Mouse (Mus musculus): ENCODE results near the gene Pi4kb. TPM values are rescaled to one million over a fixed set of nuclear protein-coding genes. Genes with fewer than 3 reads are reported as not detected.

Gene Pi4kb
- total RNA-seq, 2 experiments from 2014 or later, result 27.9 to 35.5 TPM

DNA sequence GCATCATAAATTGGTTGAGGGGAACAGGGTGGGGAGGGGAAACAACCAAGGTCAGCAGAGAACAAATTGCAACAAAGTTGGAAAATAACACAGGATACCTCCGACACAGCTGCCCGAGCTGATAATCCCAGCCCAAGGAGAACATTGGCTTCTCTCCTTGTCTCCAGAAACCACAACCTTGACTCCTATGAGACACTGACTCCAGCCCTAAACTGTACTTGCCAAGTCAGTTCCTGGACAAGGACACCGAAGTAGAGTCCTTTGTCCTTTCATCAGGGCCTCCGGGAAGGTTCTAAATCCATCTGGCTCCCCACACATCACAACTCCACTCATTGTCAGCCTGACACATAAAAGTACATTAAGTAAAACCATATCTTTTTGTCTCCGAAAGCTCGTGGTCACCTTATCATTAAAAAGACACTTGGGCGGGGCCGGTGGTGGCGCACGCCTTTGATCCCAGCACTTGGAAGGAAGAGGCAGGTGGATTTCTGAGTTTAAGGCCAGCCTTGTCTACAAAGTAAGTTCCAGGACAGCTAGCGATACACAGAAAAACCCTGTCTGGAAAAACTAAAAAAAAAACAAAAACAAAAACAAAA lies 72.0 kb downstream of the Pi4kb start:
- ATAC-seq (replicated peaks; ENCODE audit: low FRiP score, low TSS enrichment, poor library complexity, severe bottlenecking), result peak; percentile 20; the same call in 1 of the 2 replicates

- ATAC-seq (replicated peaks; ENCODE audit: low FRiP score, low TSS enrichment, poor library complexity, severe bottlenecking), result no peak
These were observed 73.4 kb downstream of the Pi4kb start for GRCm38 (mm10) chr3:95047914-95048313.

DNA sequence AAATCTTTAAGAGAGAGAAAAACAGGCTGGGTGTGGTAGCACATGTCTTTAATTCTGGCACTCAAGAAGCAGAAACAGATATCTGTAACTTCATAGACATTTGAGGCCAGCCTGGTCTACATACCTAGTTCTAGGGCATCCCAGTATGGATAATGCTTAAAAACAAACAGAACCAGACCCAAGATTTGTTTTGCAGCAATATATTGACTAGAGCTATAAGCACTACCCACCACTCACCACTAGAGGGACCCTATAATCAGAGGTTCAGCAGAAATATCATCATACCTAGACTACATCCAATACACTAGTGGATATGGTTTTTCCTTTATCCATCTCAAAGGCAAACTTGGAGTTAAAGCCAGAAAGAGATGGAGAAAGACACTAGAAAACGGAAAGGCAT lies 78.4 kb downstream of the Pi4kb start:
- ATAC-seq (replicated peaks; ENCODE audit: low FRiP score, low TSS enrichment, poor library complexity, severe bottlenecking), result 0 out of 2 replicates have a peak, but pooled peaks have one; percentile 29

GRCm38 (mm10) chr3:95053701-95054100 lies 79.2 kb downstream of the Pi4kb start:
- ATAC-seq (replicated peaks; ENCODE audit: low FRiP score, low TSS enrichment, poor library complexity, severe bottlenecking), result peak; percentile 42

DNA sequence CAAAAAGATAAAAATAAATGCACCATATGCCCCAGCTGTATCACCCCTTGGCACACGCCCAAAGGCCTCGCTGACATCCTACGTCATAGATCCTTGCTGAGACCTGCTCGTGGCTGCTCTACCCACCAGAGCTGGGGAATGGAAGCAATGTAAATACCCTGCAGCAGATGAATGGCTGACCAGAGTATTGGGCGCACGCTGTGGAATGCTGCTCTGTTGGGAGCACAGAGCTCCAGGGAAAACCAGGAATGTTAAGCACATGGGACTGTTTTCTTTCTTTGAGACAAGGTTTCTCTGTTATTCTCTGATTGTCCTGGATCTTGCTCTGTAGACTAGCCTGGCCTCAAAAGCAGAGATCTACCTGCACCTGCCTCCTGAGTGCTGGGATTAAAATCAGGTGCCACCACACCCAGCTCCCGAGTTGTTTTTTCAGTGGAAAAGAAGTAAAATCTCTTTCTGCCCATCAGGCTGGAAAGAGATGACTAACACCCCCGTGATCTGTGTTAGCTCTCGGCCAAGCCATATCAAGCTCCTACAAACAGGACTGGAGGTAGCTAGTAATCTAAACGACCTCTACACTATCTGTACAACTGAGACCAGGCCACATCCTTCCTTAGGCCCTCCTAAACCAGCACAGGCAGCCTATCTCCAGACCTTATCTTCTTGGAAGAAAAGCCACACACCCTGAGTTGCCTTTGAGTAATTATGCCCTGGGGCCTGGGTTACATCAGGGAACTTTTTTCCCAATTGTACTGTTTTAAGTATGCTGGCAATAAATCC lies 80.1 kb downstream of the Pi4kb start:
- peak; percentile 84 for ATAC-seq (replicated peaks; ENCODE audit: low FRiP score, low TSS enrichment, poor library complexity, severe bottlenecking)

DNA sequence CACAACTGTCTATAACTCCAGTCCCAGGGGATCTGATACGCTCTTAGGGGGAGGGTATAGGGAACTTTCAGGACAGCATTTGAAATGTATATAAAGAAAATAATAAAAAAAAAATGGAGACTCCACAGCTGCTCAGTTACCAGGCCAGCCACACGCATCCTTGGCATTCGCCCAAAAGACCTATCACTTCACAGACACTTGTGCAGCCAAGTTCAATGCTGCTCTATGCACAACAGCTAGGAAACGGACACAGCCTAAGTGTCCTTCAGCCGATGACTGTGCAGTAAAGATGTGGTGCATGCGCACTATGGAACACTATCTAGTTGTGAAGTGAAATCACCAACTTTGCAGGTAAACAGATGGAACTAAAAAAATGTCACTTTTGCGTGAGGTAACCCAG lies 81.7 kb downstream of the Pi4kb start:
- peak; percentile 79 for ATAC-seq (replicated peaks; ENCODE audit: low FRiP score, low TSS enrichment, poor library complexity, severe bottlenecking)

Other genes starting within 250 kb of the Pi4kb start
- 0.30 and 0.42 TPM in 2 replicates for gene Cgn, start 188.2 kb upstream of the Pi4kb start, total RNA-seq (2014; fragmentation: Nextera tagmentation)
- gene Cgn, start 188.2 kb upstream of the Pi4kb start, total RNA-seq (2017), result not detected in 2 replicates
- gene Pogz, start 137.2 kb upstream of the Pi4kb start, total RNA-seq (2014; fragmentation: Nextera tagmentation), result 49.6 and 59.1 TPM in 2 replicates
- 12.5 and 18.7 TPM in 2 replicates for gene Pogz, start 137.2 kb upstream of the Pi4kb start, total RNA-seq (2017)
- 427 and 467 TPM in 2 replicates for gene Psmb4, start 87.8 kb upstream of the Pi4kb start, total RNA-seq (2014; fragmentation: Nextera tagmentation)
- gene Psmb4, start 87.8 kb upstream of the Pi4kb start, total RNA-seq (2017), result 212 and 218 TPM in 2 replicates
- gene Selenbp1, start 41.7 kb upstream of the Pi4kb start, total RNA-seq (2014; fragmentation: Nextera tagmentation), result 128 and 136 TPM in 2 replicates
- gene Selenbp1, start 41.7 kb upstream of the Pi4kb start, total RNA-seq (2017), result 100 and 113 TPM in 2 replicates
- gene Rfx5, start 20.7 kb upstream of the Pi4kb start, total RNA-seq (2014; fragmentation: Nextera tagmentation), result 21.3 and 21.4 TPM in 2 replicates
- gene Rfx5, start 20.7 kb upstream of the Pi4kb start, total RNA-seq (2017), result 15.1 and 19.0 TPM in 2 replicates
- 16.8 and 25.9 TPM in 2 replicates for gene Zfp687, start 40.7 kb downstream of the Pi4kb start, total RNA-seq (2014; fragmentation: Nextera tagmentation)
- gene Zfp687, start 40.7 kb downstream of the Pi4kb start, total RNA-seq (2017), result 13.0 and 42.4 TPM in 2 replicates
- 190 and 212 TPM in 2 replicates for gene Psmd4, start 67.9 kb downstream of the Pi4kb start, total RNA-seq (2014; fragmentation: Nextera tagmentation)
- gene Psmd4, start 67.9 kb downstream of the Pi4kb start, total RNA-seq (2017), result 336 and 456 TPM in 2 replicates
- 28.8 and 29.3 TPM in 2 replicates for gene Pip5k1a, start 132.2 kb downstream of the Pi4kb start, total RNA-seq (2014; fragmentation: Nextera tagmentation)
- gene Pip5k1a, start 132.2 kb downstream of the Pi4kb start, total RNA-seq (2017), result 20.5 and 23.8 TPM in 2 replicates
- 62.9 and 64.1 TPM in 2 replicates for gene Vps72, start 136.3 kb downstream of the Pi4kb start, total RNA-seq (2014; fragmentation: Nextera tagmentation)
- 105 and 121 TPM in 2 replicates for gene Vps72, start 136.3 kb downstream of the Pi4kb start, total RNA-seq (2017)
- 2.4 and 5.1 TPM in 2 replicates for gene Tmod4, start 149.7 kb downstream of the Pi4kb start, total RNA-seq (2014; fragmentation: Nextera tagmentation)
- gene Tmod4, start 149.7 kb downstream of the Pi4kb start, total RNA-seq (2017), result 0.99 and 2.9 TPM in 2 replicates
- gene Scnm1, start 159.3 kb downstream of the Pi4kb start, total RNA-seq (2014; fragmentation: Nextera tagmentation), result 59.1 and 86.0 TPM in 2 replicates
- gene Scnm1, start 159.3 kb downstream of the Pi4kb start, total RNA-seq (2017), result 94.4 and 114 TPM in 2 replicates
- 5.4 and 6.9 TPM in 2 replicates for gene Lysmd1, start 159.4 kb downstream of the Pi4kb start, total RNA-seq (2014; fragmentation: Nextera tagmentation)
- 6.2 and 7.2 TPM in 2 replicates for gene Lysmd1, start 159.4 kb downstream of the Pi4kb start, total RNA-seq (2017)
- gene Tnfaip8l2, start 167.6 kb downstream of the Pi4kb start, total RNA-seq (2014; fragmentation: Nextera tagmentation), result 3.3 and 8.1 TPM in 2 replicates
- 3.1 and 6.7 TPM in 2 replicates for gene Tnfaip8l2, start 167.6 kb downstream of the Pi4kb start, total RNA-seq (2017)
- gene Sema6c, start 185.7 kb downstream of the Pi4kb start, total RNA-seq (2014; fragmentation: Nextera tagmentation), result 0.27 TPM in 1 of 2 replicates, not detected in the other
- 0.99 TPM in 1 of 2 replicates, not detected in the other for gene Sema6c, start 185.7 kb downstream of the Pi4kb start, total RNA-seq (2017)
- gene Gabpb2, start 243.2 kb downstream of the Pi4kb start, total RNA-seq (2014; fragmentation: Nextera tagmentation), result 59.0 and 63.9 TPM in 2 replicates
- gene Gabpb2, start 243.2 kb downstream of the Pi4kb start, total RNA-seq (2017), result 59.2 and 64.2 TPM in 2 replicates